Mouse (Mus musculus) olfactory bulb, adult 2 months (tissue): ENCODE measurements at regions not wholly inside any gene's neighbourhood (a gene's known extent, or its start where the extent isn't known, plus 50 kb on each side); places are given as distances from the start of the nearest gene placed in this dataset.

Experiments
- H3K27ac ChIP-seq: fragments of 200-500 bp; 2 replicates; pipeline ENCODE4 v1.5.1; 2012; ENCODE audit warnings: low read depth, low read length; ENCODE audit not compliant: insufficient read depth
- H3K4me1 ChIP-seq: fragments of 200-500 bp; 2 replicates; pipeline ENCODE4 v1.6.1; 2012; ENCODE audit warnings: low read length; ENCODE audit not compliant: control insufficient read depth, insufficient read depth
- H3K4me3 ChIP-seq: fragments of 200-500 bp; 2 replicates; pipeline ENCODE4 v1.5.1; 2012; ENCODE audit warnings: mild to moderate bottlenecking, low read depth, low read length, moderate library complexity; ENCODE audit not compliant: insufficient read depth
- CTCF ChIP-seq: fragments of 200-500 bp; IDR thresholded peaks from 2 replicates; pipeline ENCODE4 v1.5.1; 2012; ENCODE audit warnings: low read depth, mild to moderate bottlenecking, low read length, moderate library complexity; ENCODE audit not compliant: insufficient read depth
- POLR2A ChIP-seq: fragments of 200-500 bp; IDR thresholded peaks from 2 replicates; pipeline ENCODE4 v1.6.1; 2012; ENCODE audit warnings: mild to moderate bottlenecking, low read depth, low read length, moderate library complexity; ENCODE audit not compliant: insufficient read depth
- WGBS: fragments of 180-500 bp; shearing (Covaris S2); methylation state at CpG from one replicate; pipeline ENCODE4 v1.1.7; 2018; 5-methylcytosine and 5-hydroxymethylcytosine counted together

- 96% methylated on average over 5 of the region's 5 CpGs for WGBS
- H3K27ac ChIP-seq, result no peak overlapping the region
Observed at GRCm38 (mm10) chr14:76265819-76266218, 148.9 kb upstream of the Tsc22d1 start.

GRCm38 (mm10) chr14:76266249-76266648 lies 148.5 kb upstream of the Tsc22d1 start:
- no peak overlapping the region for H3K4me3 ChIP-seq
- WGBS, result 94% methylated on average over 4 of the region's 4 CpGs
- no peaks in the 10 kb centered on the region for H3K4me1 ChIP-seq
- no peak for TF ChIP-seq CTCF
- no peak for TF ChIP-seq POLR2A
- no peak overlapping the region for H3K27ac ChIP-seq

More at GRCm38 (mm10) chr14:76265819-76266218, 148.9 kb upstream of the Tsc22d1 start:
- H3K4me1 ChIP-seq, result no peaks in the 10 kb centered on the region
- TF ChIP-seq POLR2A (no peak), CTCF (no peak)
- no peak overlapping the region for H3K4me3 ChIP-seq

DNA sequence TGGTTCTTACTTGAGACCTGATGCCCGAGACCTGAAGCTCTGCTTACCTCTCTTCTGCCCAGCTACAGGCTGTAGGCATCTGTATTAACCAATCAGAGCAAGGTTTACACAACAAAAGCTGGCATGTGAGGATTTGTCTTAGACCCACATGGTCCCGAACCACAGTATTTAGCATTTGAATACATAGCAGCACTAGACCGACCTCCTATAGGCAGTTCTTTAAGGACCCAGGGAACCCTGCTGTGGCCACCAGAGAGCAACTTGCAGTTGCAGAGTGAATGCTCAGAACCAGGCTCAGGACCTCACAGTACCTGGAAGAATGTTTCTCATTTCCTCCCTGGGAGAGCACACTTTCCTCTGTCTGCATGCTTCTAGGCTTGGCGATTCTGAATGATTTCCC lies 147.7 kb upstream of the Tsc22d1 start:
- no peak overlapping the region for H3K4me3 ChIP-seq
- no peak overlapping the region for H3K27ac ChIP-seq
- no peak for TF ChIP-seq CTCF
- no peak for TF ChIP-seq POLR2A
- H3K4me1 ChIP-seq, result no peaks in the 10 kb centered on the region
- WGBS, result 56% methylated on average over 4 of the region's 4 CpGs

- WGBS, result 89% methylated on average over 11 of the region's 11 CpGs
- TF ChIP-seq POLR2A, result no peak
- TF ChIP-seq CTCF, result no peak
- H3K4me3 ChIP-seq, result no peak overlapping the region
- no peak overlapping the region for H3K27ac ChIP-seq
- H3K4me1 ChIP-seq, result no peaks in the 10 kb centered on the region
Observed at GRCm38 (mm10) chr14:76271190-76271589, 143.6 kb upstream of the Tsc22d1 start.

DNA sequence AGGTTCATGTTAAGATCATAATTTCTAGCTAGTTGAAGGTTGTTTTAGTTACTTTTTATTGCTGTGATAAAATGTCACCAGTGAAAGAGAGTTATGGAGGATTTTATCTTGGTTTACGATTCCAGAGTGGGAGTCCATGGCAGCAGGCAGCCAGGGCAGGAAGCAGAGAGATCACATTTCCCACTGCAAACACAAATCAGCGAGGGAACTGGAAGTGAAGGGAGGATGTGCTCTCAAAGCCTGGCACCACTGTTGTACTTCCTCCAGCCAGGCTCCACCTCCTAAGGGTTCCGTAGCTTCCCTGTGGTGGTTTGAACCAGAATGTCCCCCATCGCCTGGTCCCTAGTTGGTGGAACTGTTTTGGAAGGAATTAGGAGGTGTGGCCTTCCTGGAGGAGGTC lies 141.9 kb upstream of the Tsc22d1 start:
- Histone ChIP-seq H3K27ac (no peak overlapping the region), H3K4me3 (no peak overlapping the region), H3K4me1 (no peaks in the 10 kb centered on the region)
- TF ChIP-seq CTCF (no peak), POLR2A (no peak)
- 85% methylated on average over 4 of the region's 4 CpGs for WGBS

- no peak for TF ChIP-seq CTCF
- TF ChIP-seq POLR2A, result no peak
- H3K27ac ChIP-seq, result no peak overlapping the region
- WGBS, result 92% methylated on average over 9 of the region's 9 CpGs
- H3K4me3 ChIP-seq, result no peak overlapping the region
- H3K4me1 ChIP-seq, result no peaks in the 10 kb centered on the region
Observed at GRCm38 (mm10) chr14:76276655-76277054, 138.1 kb upstream of the Tsc22d1 start.

- WGBS, result 90% methylated on average over 17 of the region's 17 CpGs
- TF ChIP-seq POLR2A (no peak), CTCF (no peak)
- no peak overlapping the region for H3K27ac ChIP-seq
- H3K4me1 ChIP-seq, result no peaks in the 10 kb centered on the region
- no peak overlapping the region for H3K4me3 ChIP-seq
Observed at GRCm38 (mm10) chr14:76278751-76279450, 135.9 kb upstream of the Tsc22d1 start.

- Histone ChIP-seq H3K27ac (no peak overlapping the region), H3K4me3 (no peak overlapping the region), H3K4me1 (no peaks in the 10 kb centered on the region)
- TF ChIP-seq CTCF (no peak), POLR2A (no peak)
- whole genome bisulfite sequencing, result 91% methylated on average over 19 of the region's 19 CpGs
Observed at GRCm38 (mm10) chr14:76279561-76279960, 135.2 kb upstream of the Tsc22d1 start.

DNA sequence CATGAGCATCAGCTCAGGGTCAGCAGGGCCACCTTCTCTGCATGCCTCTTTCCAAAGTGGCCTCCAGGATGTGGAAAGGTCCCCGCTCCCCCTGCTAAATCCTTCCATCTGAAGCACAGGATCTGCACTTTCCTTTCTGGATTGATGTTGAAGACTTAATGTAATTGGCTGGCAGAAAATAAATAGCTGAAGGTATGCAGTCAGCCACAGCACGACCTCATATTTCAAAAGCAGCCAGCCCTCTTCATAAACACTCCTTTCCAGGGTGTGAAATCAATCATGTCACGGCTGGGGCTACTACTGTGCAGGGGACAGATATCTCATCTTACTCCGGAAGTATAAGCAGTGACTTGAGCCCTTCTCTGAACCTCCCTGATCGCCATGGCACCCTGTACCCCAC lies 132.9 kb upstream of the Tsc22d1 start:
- 76% methylated on average over 5 of the region's 5 CpGs for WGBS
- no peaks in the 10 kb centered on the region for H3K4me1 ChIP-seq
- no peak overlapping the region for H3K27ac ChIP-seq
- no peak for TF ChIP-seq POLR2A
- no peak for TF ChIP-seq CTCF
- H3K4me3 ChIP-seq, result no peak overlapping the region
